Mouse (Mus musculus) small intestine, adult 2 months (tissue): ENCODE results near the gene Efcab1.

Experiments used
- CTCF ChIP-seq: fragments of 200-500 bp; IDR thresholded peaks from 2 replicates; pipeline ENCODE4 v1.5.1; 2012; ENCODE audit warnings: low read depth, mild to moderate bottlenecking, control low read depth, inconsistent platforms, low read length, moderate library complexity, mixed read lengths; ENCODE audit not compliant: insufficient replicate concordance, insufficient read length; ENCODE audit errors: extremely low read depth
- POLR2A ChIP-seq: fragments of 200-500 bp; IDR thresholded peaks from 2 replicates; pipeline ENCODE4 v1.6.1; 2012; ENCODE audit warnings: low read depth, mild to moderate bottlenecking, control low read depth, inconsistent platforms, low read length, moderate library complexity

GRCm38 (mm10) chr16:14892492-14892891 is 13.9 kb upstream of the Efcab1 start:
- TF ChIP-seq CTCF (no peak), POLR2A (no peak)
